Mouse (Mus musculus): Measurements from ENCODE around the gene Zfp599.
"Not testable (repeated sequence)": the region's sequence is repeated elsewhere in the genome, so short reads cannot be mapped to it uniquely, and the experiment has no call there.

Gene Zfp599

GRCm38 (mm10) chr9:22259184-22260091, at the start of gene Zfp599:
Gene Zfp599, minus strand, starts transcription at chr9:22259895.
- in situ Hi-C loops (cut with MboI, MseI) = no loop called here

- in situ Hi-C loops (cut with MboI, MseI) = not testable (repeated sequence)
Observed at GRCm38 (mm10) chr9:22307920-22308262, 48.2 kb upstream of the Zfp599 start.

DNA sequence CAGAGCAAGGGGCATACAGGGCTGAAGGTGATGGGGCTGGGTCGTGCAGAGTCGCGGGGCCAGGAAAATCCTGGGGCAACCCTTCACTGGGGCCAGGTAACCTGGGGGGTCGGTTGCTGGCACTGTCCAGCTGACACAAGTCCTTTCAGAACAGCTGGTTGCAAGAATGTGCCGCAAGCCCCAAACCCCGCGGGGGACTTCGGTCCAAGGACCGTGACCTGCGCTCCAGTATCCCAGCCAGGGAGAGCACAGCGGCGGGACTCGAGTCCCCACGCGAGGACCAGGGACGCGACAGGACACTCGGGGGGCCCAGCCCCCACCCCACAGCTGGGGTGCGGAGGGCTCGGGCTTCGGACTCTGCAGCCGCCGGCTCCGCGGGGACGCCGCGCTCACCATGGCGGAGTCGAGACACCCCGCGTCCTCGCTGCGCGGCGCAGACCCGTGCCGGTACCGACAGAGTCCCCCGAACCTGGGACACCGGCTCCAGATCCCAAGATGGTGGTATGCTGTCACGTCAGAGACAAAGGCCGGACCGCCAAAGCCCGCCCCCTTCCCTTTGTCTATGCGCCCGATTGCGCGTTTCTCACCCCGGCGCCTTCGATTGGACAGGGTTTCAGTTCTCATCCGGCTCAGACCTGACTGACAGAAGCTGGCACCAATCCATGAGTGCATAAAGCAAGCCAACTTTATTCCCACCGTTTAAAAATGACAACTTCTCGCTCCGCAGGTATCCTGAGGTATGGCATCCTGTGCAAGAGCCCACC, 47.6 kb upstream of the Zfp599 start, which contains the start of gene Zfp810:
Gene Zfp810 (minus strand): TSS at position 493 of the 764 bp plus-strand sequence.
- in situ Hi-C loops (cut with MboI, MseI) = no loop called here

GRCm38 (mm10) chr9:22306726-22307125, 47.0 kb upstream of the Zfp599 start:
- in situ Hi-C loops (cut with MboI, MseI) = no loop called here

GRCm38 (mm10) chr9:22302199-22302598, 42.5 kb upstream of the Zfp599 start:
- in situ Hi-C loops (cut with MboI, MseI) = no loop called here

DNA sequence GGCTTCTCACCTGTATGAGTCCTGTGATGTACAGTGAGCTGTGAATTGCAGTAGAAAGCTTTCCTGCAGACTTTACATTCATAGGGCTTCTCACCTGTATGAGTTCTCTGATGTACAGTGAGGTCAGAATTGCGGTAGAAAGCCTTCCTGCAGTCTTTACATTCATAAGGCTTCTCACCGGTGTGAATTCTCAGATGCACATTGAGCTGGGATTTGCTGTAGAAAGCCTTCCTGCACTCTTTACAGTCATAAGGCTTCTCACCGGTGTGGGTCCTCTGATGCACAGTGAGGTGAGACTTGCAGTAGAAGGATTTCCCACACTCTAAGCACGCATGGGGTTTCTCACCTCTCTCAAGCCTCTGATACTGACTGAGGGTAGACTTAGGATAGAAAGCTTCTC, 19.0 kb upstream of the Zfp599 start:
- in situ Hi-C loops (cut with MboI, MseI) = no loop called here

- in situ Hi-C loops (cut with MboI, MseI) = no loop called here
Observed at GRCm38 (mm10) chr9:22268886-22269285, 9.2 kb upstream of the Zfp599 start.

DNA sequence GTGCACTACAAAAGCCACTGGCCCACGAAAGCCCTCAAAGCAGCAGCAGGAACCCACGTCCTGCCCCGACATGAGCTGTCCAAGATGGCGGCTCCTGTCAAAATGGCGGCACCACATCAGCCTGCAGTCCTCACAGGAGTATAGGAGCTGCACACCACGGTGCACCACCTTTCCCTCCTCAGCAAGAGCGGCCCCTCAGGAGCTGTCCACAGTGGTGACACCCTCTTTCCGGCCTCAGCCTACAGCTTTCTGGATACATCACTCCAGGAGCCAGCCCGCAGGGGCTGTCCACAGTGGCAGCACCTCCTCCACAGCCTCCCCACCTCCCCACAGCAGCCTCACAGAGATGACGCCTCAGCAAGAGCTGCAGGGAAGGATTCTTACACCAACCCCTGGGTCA, 2.9 kb upstream of the Zfp599 start:
- in situ Hi-C loops (cut with MboI, MseI) = no loop called here

DNA sequence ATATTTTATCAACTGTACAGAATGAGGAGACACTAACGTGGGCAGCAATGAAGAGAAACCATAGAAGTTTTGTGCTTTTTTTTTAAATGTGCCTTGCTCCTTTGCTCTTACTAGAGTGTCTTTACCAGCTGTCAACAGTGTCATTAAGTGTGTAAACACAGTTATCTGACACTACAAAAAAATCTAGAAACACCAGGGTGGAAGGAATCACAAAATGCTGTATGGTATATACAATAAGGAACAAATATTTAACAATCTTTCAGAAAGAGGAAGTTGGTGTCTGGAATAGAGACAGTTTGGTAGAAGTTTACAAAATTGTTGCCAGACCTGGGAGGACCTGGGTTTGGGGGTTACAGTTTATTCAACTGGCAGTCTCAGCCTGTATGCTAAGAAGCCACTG, 1.9 kb upstream of the Zfp599 start:
- in situ Hi-C loops (cut with MboI, MseI) = no loop called here

DNA sequence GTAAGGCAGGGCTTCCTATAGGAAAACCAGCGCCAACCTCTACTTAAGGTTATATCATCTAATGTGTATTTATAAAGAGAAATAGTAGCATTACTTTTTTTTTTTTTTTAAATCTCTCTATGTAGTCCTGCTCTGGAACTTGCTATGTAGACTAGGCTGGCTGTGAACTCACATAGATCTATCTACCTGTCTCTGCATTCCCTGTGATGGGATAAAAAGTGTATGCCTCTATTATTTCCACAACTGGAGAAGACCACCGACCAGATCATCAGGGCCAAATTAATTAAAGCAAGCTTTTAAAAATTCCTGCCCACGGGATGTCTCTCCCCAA, 362 bp upstream of the Zfp599 start:
- in situ Hi-C loops (cut with MboI, MseI) = no loop called here

DNA sequence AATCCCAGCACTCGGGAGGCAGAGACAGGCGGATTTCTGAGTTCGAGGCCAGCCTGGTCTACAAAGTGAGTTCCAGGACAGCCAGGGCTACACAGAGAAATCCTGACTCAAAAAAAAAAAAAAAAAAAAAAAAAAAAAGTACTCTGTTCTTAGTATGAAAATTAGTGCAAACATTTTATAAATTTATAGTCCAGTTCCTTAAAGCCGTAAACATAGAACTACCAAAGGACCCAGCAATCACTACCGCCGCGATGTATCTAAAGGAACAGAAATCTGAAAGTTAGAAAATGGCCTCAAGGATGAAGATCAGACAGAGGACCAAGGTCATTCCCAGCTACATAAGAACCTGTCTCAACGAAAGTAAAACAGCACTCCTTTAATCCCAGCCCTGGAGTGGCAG, 911 bp downstream of the Zfp599 start:
- in situ Hi-C loops (cut with MboI, MseI) = no loop called here

DNA sequence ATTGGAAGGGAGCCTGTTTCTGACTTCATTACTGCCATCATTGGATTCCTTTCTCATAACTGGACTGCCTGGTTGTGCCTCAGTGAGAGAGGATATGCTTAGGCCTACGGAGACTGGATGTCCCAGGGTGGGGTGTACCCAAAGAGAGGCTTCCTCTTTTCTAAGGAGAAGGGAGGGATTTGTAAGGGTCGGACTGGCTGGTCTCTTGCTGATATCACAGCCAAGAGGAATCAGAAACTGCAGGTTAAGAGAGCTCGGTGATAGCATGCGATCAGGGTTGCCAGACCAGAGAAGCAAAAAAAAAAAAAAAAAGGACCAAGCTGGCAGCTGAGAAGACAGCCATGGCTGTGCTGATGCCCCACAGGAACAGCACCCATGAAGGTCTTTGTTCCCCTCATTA, 3.1 kb downstream of the Zfp599 start:
- in situ Hi-C loops (cut with MboI, MseI) = no loop called here

- in situ Hi-C loops (cut with MboI, MseI) = no loop called here
Observed at GRCm38 (mm10) chr9:22244242-22244641, 15.5 kb downstream of the Zfp599 start.

DNA sequence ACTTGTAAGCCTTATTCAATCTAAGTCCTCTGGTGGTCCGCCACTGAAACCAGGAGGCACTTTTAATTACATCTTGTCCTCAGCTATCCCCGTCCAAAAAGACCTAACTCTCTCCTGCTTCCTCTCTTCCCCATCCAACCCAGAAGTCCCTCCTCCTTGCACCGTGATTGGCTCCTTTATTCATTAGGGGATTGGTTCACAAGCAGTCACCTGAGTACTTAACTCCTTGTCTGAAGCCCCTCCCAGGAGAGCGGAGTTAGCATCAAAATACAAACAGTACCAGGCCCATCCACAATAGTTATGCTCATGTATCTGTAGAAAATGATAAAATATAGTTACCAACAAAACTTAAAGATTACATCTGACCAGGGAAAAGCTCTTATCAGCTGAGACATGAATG, 19.7 kb downstream of the Zfp599 start:
- in situ Hi-C loops (cut with MboI, MseI) = no loop called here

DNA sequence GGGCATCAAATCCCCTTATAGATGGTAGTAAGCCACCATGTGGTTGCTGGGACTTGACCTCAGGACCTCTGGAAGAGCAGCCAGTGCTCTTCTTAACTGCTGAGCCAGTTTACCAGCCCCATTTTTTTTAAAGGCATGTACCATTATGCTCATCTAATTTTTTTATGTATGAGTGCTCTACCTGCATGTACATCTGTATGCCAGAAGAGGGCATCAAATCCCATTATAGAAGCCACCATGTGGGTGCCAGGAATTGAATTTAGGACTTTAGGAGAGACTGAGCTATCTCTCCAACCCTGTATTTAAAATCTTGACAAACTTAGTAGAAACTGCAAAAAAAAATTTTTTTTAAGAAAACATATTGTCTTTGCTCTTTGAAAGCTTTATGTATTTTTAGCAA, 29.1 kb downstream of the Zfp599 start:
- in situ Hi-C loops (cut with MboI, MseI) = no loop called here

DNA sequence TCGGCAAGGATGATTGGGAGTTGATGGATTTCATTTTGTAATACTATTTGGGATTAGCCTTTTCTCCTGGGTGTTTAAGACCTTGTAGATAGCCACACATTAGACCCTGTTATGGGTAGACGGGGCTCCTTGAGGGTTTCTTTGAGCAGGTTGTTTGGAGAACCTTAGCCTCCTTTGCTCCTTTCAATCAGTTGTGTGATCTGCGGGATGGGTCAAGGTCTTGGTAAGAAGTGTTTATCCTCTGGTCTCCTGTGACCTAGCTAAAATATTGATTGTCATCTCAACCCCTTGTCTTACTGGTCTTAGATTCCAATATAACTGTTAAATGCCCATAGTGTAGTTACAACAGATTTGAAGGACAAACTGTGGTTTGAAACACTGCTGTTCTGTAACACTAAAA, 29.6 kb downstream of the Zfp599 start:
- in situ Hi-C loops (cut with MboI, MseI) = no loop called here

DNA sequence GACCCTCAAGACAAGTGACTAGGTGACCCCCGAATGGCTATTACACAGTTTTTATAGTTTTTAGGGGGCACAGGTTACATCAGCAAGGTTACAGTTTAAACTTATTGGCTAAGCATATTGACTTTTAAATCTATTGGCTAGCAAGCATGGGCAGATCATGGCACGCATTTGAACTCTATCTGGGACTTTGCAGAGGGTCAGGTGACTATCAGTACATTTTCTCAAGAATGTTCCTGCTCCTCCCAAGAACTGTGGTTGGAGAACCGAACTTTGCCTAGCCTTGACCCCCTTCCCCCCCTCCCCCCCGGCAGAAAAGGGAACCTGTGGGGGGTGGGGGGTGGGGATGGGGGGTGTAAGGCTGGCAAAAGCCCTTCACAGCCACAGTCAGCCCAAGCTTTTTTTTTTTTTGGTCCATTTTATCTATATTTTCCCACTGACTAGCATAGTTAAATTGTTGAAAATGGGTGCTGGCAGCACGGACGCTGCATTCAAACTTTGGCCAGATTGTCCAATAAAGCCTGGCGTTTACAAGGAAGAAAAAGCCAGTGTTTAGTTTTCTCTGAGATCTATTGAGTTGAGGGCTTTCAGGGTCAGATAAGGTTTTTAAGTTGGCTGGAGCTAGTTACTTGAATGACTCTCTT, 30.2 kb downstream of the Zfp599 start:
- in situ Hi-C loops (cut with MboI, MseI) = no loop called here

DNA sequence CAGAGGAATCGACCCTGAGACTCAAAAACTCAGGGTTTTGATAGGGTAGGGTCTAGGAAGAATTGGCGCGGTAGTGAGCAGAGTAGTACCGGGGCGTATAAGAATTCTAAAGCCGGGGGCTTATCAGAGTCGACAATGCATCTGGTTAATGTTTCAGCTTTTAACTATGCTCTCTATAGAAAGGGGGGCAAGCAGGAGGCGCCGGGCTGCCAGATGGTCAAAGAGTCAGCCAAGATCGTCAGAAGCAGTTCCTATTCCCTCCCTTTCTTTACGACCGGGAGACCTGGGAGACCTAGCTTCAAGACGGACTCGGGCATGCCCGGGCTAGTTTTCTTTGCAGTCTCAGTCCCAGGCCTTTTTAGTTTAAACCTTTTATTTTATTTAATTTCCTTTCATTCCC, 32.8 kb downstream of the Zfp599 start:
- in situ Hi-C loops (cut with MboI, MseI) = no loop called here

GRCm38 (mm10) chr9:22226389-22226673, 33.4 kb downstream of the Zfp599 start:
- in situ Hi-C loops (cut with MboI, MseI) = not testable (repeated sequence)

DNA sequence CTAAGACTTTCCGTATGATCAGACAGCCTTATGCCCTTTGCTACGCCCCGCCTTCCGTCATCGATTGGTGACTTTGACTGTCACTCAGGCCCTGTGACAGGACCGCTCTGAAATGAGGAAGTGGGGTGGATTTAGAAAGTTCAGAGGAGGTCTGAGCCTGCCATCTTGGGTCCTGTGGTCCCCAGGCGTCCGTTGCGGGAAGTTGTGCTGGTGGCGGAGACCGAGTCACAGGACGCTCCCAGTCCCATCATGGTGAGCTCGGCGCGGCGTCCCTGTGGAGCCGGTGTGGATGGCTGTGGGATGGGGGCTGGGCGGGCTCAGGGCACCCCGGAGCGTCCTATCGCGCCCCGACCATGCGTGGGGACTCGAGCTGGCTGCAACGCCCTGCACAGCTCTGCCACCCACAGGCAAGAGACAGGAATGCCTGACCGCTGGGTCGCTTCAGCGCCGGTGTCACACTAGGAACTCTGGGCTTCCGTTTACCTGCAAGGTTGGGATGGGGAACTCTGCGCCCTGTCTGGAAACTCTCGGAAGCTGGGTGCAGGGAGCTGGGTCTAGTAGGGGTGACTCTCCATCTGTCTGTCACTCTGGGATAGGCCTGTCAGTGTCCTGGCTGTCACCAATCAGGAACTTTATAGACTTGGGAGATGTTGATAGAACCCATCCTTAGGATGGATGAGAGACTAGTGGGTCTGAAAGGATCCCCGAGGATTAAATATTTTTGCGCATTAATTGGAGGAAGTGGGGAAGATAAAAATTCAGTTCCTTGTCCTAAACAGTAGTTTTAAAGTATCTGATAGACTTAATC, 33.9 kb downstream of the Zfp599 start, which contains the start of gene Zfp809:
Gene Zfp809 (plus strand): TSS at position 134 of the 808 bp plus-strand sequence.
- in situ Hi-C loops (cut with MboI, MseI) = no loop called here

GRCm38 (mm10) chr9:22224536-22225503, 34.9 kb downstream of the Zfp599 start:
- in situ Hi-C loops (cut with MboI, MseI) = no loop called here
